Mouse (Mus musculus) heart, adult 2 months (tissue): ENCODE data around the gene Hist1h2bh.

ENCODE experiments used
- CTCF ChIP-seq: fragments of 200-600 bp; IDR thresholded peaks from 2 replicates; pipeline ENCODE4 v1.8.1; 2022; ENCODE audit warnings: antibody characterized with exemption, mild to moderate bottlenecking, moderate library complexity
- POLR2A ChIP-seq: fragments of 200-500 bp; IDR thresholded peaks from 2 replicates; pipeline ENCODE4 v1.6.1; 2011; ENCODE audit warnings: mild to moderate bottlenecking, low read depth, low read length, control low read depth; ENCODE audit not compliant: insufficient read depth

GRCm38 (mm10) chr13:23521703-23522102, 21.5 kb downstream of the Hist1h2bh start:
- no peak for TF ChIP-seq POLR2A
- no peak for TF ChIP-seq CTCF
